Mouse (Mus musculus) testis, adult 2 months (tissue): ENCODE data around the gene Dxo. TPM values are rescaled to one million over a fixed set of nuclear protein-coding genes. Genes with fewer than 3 reads are reported as not detected.
"Not testable (repeated sequence)": the region's sequence is repeated elsewhere in the genome, so short reads cannot be mapped to it uniquely, and the experiment has no call there.

Experiments used
- H3K27ac ChIP-seq: fragments of 200-500 bp; 2 replicates; pipeline ENCODE4 v1.5.1; 2012; ENCODE audit warnings: low read depth, low read length; ENCODE audit not compliant: control insufficient read depth, insufficient read depth
- H3K27me3 ChIP-seq: fragments of 200-500 bp; 2 replicates; pipeline ENCODE4 v1.6.1; 2012; ENCODE audit warnings: mild to moderate bottlenecking, low read length, moderate library complexity; ENCODE audit not compliant: control insufficient read depth, insufficient read depth
- H3K36me3 ChIP-seq: fragments of 200-500 bp; 2 replicates; pipeline ENCODE4 v1.6.1; 2012; ENCODE audit warnings: mild to moderate bottlenecking, low read length; ENCODE audit not compliant: control insufficient read depth, insufficient read depth
- H3K4me1 ChIP-seq: fragments of 200-500 bp; 2 replicates; pipeline ENCODE4 v1.6.1; 2012; ENCODE audit warnings: low read length; ENCODE audit not compliant: control insufficient read depth, insufficient read depth
- H3K4me3 ChIP-seq: fragments of 200-500 bp; 2 replicates; pipeline ENCODE4 v1.5.1; 2012; ENCODE audit warnings: low read depth, mild to moderate bottlenecking, low read length, moderate library complexity, mixed read lengths; ENCODE audit not compliant: control insufficient read depth
- CTCF ChIP-seq: fragments of 200-500 bp; IDR thresholded peaks from 2 replicates; pipeline ENCODE4 v1.5.1; 2012; ENCODE audit warnings: low read depth, mild to moderate bottlenecking, inconsistent platforms, low read length, moderate library complexity; ENCODE audit not compliant: control insufficient read depth, insufficient read depth, insufficient replicate concordance
- POLR2A ChIP-seq: fragments of 200-500 bp; IDR thresholded peaks from 2 replicates; pipeline ENCODE4 v1.6.1; 2012; ENCODE audit warnings: low read depth, mild to moderate bottlenecking, inconsistent platforms, low read length, moderate library complexity; ENCODE audit not compliant: control insufficient read depth
- polyA plus RNA-seq: library from polyadenylated mRNA; depleted of rRNA; stranded (reverse); fragments of >200 nt; gene quantifications from 2 replicates; pipeline ENCODE4 v1.2.3, GENCODE M21; 2012

The Dxo gene
- polyA plus RNA-seq, 1 experiment = 51.3 TPM

GRCm38 (mm10) chr17:34799531-34799925 lies 37.3 kb upstream of the Dxo start:
- H3K4me1 ChIP-seq = no peaks in the 10 kb centered on the region
- H3K4me3 ChIP-seq = no peak overlapping the region
- no peaks in the 10 kb centered on the region for H3K36me3 ChIP-seq
- TF ChIP-seq CTCF (no peak), POLR2A (no peak)
- no peaks in the 10 kb centered on the region for H3K27me3 ChIP-seq
- no peak overlapping the region for H3K27ac ChIP-seq

GRCm38 (mm10) chr17:34800781-34801305 lies 36.0 kb upstream of the Dxo start:
- not testable (repeated sequence) for H3K4me3 ChIP-seq, H3K27me3 ChIP-seq, H3K27ac ChIP-seq, H3K4me1 ChIP-seq, H3K36me3 ChIP-seq

- not testable (repeated sequence) for H3K27me3 ChIP-seq, H3K36me3 ChIP-seq, H3K4me3 ChIP-seq, H3K4me1 ChIP-seq, H3K27ac ChIP-seq
Observed at GRCm38 (mm10) chr17:34802756-34803155, 34.1 kb upstream of the Dxo start.

GRCm38 (mm10) chr17:34803367-34803766 lies 33.5 kb upstream of the Dxo start:
- H3K4me3 ChIP-seq, H3K27me3 ChIP-seq, H3K27ac ChIP-seq, H3K4me1 ChIP-seq, H3K36me3 ChIP-seq: not testable (repeated sequence)

GRCm38 (mm10) chr17:34804301-34804700 lies 32.5 kb upstream of the Dxo start, which contains the start of gene Cyp21a1:
TSS of gene Cyp21a1 (minus strand) at chr17:34804561.
- not testable (repeated sequence) for H3K4me1 ChIP-seq, H3K4me3 ChIP-seq, H3K27ac ChIP-seq, H3K27me3 ChIP-seq, H3K36me3 ChIP-seq

GRCm38 (mm10) chr17:34804871-34805562 lies 31.8 kb upstream of the Dxo start:
- no peaks in the 10 kb centered on the region for H3K27me3 ChIP-seq
- no peaks in the 10 kb centered on the region for H3K4me1 ChIP-seq
- no peaks in the 10 kb centered on the region for H3K36me3 ChIP-seq
- peak; percentile 54; the same call in 1 of the 2 replicates for TF ChIP-seq CTCF
- no peak for TF ChIP-seq POLR2A
- H3K4me3 ChIP-seq = no peak overlapping the region
- no peak overlapping the region for H3K27ac ChIP-seq

- H3K27ac ChIP-seq = no peak overlapping the region
- no peak overlapping the region for H3K4me3 ChIP-seq
- no peaks in the 10 kb centered on the region for H3K4me1 ChIP-seq
- TF ChIP-seq CTCF (no peak), POLR2A (no peak)
- H3K27me3 ChIP-seq = no peaks in the 10 kb centered on the region
- no peaks in the 10 kb centered on the region for H3K36me3 ChIP-seq
Observed at GRCm38 (mm10) chr17:34807176-34807575, 29.6 kb upstream of the Dxo start.

GRCm38 (mm10) chr17:34808599-34809205 lies 28.1 kb upstream of the Dxo start:
- H3K27me3 ChIP-seq = no peaks in the 10 kb centered on the region
- no peak overlapping the region for H3K4me3 ChIP-seq
- H3K36me3 ChIP-seq = no peaks in the 10 kb centered on the region
- TF ChIP-seq CTCF = no peak
- no peak for TF ChIP-seq POLR2A
- H3K27ac ChIP-seq = no peak overlapping the region
- no peaks in the 10 kb centered on the region; the same call in 1 of the 2 replicates for H3K4me1 ChIP-seq

GRCm38 (mm10) chr17:34810411-34810810 lies 26.4 kb upstream of the Dxo start:
- not testable (repeated sequence) for H3K4me1 ChIP-seq, H3K4me3 ChIP-seq, H3K27me3 ChIP-seq, H3K36me3 ChIP-seq, H3K27ac ChIP-seq

GRCm38 (mm10) chr17:34810811-34811210 lies 26.0 kb upstream of the Dxo start:
- not testable (repeated sequence) for H3K4me1 ChIP-seq, H3K27ac ChIP-seq, H3K4me3 ChIP-seq, H3K27me3 ChIP-seq, H3K36me3 ChIP-seq
